Mouse (Mus musculus) macrophage (primary cell): Measurements from ENCODE around the gene Slc35c2. TPM values are rescaled to one million over a fixed set of nuclear protein-coding genes. Genes with fewer than 3 reads are reported as not detected.

Experiments
- H3K27ac ChIP-seq: fragments of 350-480 bp; formaldehyde crosslinking; 2 replicates; pipeline ENCODE4 v1.9.0; 2021
- H3K36me3 ChIP-seq: fragments of 350-480 bp; formaldehyde crosslinking; 2 replicates; pipeline ENCODE4 v1.9.0; 2021; ENCODE audit errors: inconsistent target
- H3K4me3 ChIP-seq: fragments of 350-480 bp; formaldehyde crosslinking; 2 replicates; pipeline ENCODE4 v1.9.0; 2021; ENCODE audit errors: inconsistent target
- H3K79me2 ChIP-seq: fragments of 350-480 bp; formaldehyde crosslinking; 2 replicates; pipeline ENCODE4 v1.9.0; 2021; ENCODE audit errors: inconsistent target
- WGBS: methylation state at CpG from one replicate; pipeline ENCODE4 v1.1.7; 2026; ENCODE audit warnings: inconsistent platforms; ENCODE audit not compliant: missing documents; 5-methylcytosine and 5-hydroxymethylcytosine counted together
- polyA plus RNA-seq: library from polyadenylated mRNA; stranded (reverse); fragments of 250-400 nt; gene quantifications from 3 replicates; pipeline ENCODE4 v1.2.4, GENCODE M21; 2018; ENCODE audit warnings: inconsistent platforms

Gene Slc35c2
- polyA plus RNA-seq, 1 experiment from 2014 or later: 29.3 TPM

DNA sequence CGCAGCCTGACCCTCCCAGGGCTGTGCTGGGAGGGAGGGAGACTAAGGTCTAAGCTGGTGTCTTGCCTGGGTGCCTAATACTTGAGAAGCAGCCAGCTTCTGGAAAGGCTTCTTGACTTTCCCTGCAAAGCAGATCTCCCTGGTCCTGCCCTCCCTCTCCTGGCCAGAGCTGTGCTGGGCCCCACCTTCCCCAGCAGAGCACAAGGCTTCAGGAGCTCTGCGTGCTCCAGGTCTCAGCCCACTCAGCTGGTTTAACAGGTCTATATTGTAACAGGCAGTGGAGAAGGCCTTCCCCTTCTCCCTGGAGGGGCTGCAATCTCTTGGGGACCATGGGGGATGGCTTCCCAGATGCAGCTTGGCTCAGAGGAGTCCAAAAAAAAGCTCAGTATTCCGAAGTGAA lies 13.7 kb upstream of the Slc35c2 start:
- peaks cover 78% of the 10 kb centered on the region for H3K36me3 ChIP-seq
- no peaks in the 10 kb centered on the region for H3K79me2 ChIP-seq
- 94% methylated on average over 3 of the region's 3 CpGs for WGBS
- H3K4me3 ChIP-seq: no peak overlapping the region
- H3K27ac ChIP-seq: no peak overlapping the region

DNA sequence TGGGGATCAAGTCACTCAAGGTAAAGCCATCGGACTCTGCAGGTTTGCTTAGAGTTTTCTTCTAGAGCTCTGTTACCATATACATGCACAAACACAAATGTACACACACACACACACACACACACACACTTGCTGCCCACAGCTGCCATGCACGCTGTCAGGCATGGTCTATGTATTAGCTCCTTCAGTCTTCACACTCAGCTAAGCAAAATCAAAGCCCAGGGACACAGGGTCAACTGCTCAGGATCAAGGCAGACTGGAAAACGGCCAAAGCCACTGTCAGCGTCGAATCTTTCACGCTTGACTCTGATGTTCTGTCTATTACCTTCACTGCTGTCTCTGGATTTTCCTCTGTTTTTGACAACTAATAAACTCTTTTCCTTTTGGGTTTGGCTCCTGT lies 13.2 kb upstream of the Slc35c2 start:
- H3K27ac ChIP-seq: no peak overlapping the region
- H3K36me3 ChIP-seq: peaks cover 78% of the 10 kb centered on the region
- H3K79me2 ChIP-seq: no peaks in the 10 kb centered on the region
- 88% methylated on average over 6 of the region's 6 CpGs for WGBS
- no peak overlapping the region for H3K4me3 ChIP-seq

DNA sequence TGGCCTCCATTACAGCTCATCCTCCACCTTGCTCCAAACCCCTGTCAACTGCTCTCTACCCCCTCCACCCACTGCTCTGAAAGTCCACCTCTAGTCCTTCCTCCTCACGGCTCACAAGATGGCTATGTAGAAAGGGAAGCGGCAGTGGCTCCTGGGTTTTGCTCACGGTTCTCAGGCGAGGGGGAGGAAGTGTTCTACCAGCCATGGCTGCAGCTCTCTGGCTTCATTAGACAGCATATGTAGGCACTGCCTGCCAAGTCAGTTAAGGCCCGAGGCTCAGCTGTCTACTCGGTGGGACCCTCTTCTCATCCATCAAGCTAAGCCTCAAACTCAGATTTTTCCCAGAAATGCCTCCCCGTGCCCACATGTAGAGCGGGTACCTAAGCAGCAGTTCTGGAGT lies 12.8 kb upstream of the Slc35c2 start:
- no peak overlapping the region for H3K27ac ChIP-seq
- no peaks in the 10 kb centered on the region for H3K79me2 ChIP-seq
- WGBS: 47% methylated on average over 7 of the region's 8 CpGs
- H3K36me3 ChIP-seq: peaks cover 78% of the 10 kb centered on the region
- no peak overlapping the region for H3K4me3 ChIP-seq

- peaks cover 76% of the 10 kb centered on the region for H3K36me3 ChIP-seq
Observed at GRCm38 (mm10) chr2:165297429-165297828, 9.8 kb upstream of the Slc35c2 start.

DNA sequence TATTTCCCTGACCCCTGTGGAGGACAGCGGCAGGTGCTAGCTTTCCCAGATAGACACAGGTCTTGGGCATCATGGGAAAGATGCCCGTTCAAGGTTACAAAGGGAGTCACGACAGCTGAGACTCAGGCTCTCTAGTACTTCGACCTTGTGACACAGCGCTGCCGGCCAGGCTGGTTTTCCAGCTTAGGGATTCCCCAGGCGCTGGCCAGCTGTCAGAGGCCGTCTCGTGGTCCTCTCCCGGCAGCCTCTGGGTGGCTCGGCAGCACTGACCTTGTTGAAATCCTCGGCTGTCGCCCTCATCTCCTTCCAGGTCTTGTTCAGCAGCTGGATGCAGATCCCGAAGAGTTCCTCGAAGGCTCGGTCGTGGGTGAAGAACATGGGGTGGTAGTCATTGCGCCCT lies 8.9 kb upstream of the Slc35c2 start:
- Histone ChIP-seq H3K79me2 (no peaks in the 10 kb centered on the region), H3K4me3 (no peak overlapping the region), H3K36me3 (peaks cover 71% of the 10 kb centered on the region), H3K27ac (no peak overlapping the region)
- 93% methylated on average over 15 of the region's 18 CpGs for WGBS

More at GRCm38 (mm10) chr2:165297429-165297828, 9.8 kb upstream of the Slc35c2 start:
- no peak overlapping the region for H3K27ac ChIP-seq
- H3K4me3 ChIP-seq: no peak overlapping the region
- 88% methylated on average over 11 of the region's 11 CpGs for WGBS
- H3K79me2 ChIP-seq: no peaks in the 10 kb centered on the region

DNA sequence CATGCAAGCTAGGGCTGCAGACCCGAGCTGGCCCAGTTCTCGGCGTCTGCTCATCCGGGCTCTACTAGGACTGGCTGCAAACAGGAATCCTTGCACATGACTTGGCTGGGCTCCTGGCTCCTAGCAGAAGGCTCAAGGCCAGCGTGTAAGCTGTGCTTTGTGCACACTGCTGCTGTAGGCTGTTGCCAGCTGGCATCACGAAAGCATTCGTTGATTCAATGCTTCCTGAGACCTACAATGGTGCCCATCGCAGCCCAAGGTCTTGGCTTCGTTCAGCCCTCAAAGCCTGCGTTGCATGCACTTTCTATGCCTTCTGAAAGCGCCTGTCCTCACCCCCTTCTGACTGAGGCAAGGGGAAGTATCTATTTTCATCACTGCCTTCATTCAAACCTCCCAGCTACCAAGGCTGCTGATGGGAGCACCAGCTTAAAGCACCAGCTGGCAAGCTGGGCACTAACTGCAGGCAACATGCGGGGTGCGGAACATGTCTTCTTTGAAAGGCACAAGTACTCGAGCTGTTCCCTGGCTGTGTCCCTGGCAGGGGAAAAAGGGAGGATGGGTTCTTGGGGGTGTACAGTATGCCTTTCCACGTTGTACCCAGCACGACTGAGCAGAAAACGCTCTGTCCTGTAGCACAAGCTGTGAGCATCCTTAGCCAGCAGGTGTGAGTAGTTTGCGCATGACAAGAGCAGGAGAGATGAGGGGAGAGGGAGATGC lies 804 bp upstream of the Slc35c2 start:
- H3K79me2 ChIP-seq: peaks cover 24% of the 10 kb centered on the region
- H3K27ac ChIP-seq: peak overlapping the region; percentile 15; the same call in 1 of the 2 replicates
- peaks cover 31% of the 10 kb centered on the region for H3K36me3 ChIP-seq
- 50% methylated on average over 18 of the region's 18 CpGs for WGBS
- H3K4me3 ChIP-seq: no peak overlapping the region

GRCm38 (mm10) chr2:165286361-165287201 lies 1.1 kb downstream of the Slc35c2 start:
- peak overlapping the region; percentile 70 for H3K4me3 ChIP-seq
- H3K36me3 ChIP-seq: peaks cover 38% of the 10 kb centered on the region
- peak overlapping the region; percentile 75 for H3K27ac ChIP-seq
- WGBS: 2% methylated on average over 18 of the region's 18 CpGs
- H3K79me2 ChIP-seq: peaks cover 33% of the 10 kb centered on the region

GRCm38 (mm10) chr2:165285621-165286020 lies 2.0 kb downstream of the Slc35c2 start:
- WGBS: 3% methylated on average over 8 of the region's 8 CpGs
- Histone ChIP-seq H3K36me3 (peaks cover 38% of the 10 kb centered on the region), H3K27ac (peak overlapping the region; percentile 75)

DNA sequence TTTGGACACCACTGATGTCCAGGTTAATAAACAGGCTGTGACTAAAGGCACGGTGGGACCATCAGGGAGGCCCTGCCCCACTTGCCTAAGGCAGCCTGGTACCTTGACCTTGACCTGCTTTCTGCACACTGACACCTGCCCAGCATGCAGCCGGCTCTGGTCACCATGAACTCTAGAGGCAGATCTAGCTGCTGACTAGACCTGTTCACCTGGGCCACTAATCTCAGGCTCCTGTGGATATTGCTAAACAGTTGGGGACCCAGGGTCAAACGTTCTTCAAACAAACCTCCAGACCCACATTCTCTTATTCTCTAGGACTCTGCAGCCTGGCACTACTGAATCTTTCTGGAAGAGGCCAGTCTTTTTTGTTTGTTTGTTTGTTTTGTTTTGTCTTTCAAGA lies 2.6 kb downstream of the Slc35c2 start:
- 70% methylated on average over 3 of the region's 3 CpGs for WGBS
- H3K36me3 ChIP-seq: peaks cover 38% of the 10 kb centered on the region

More at GRCm38 (mm10) chr2:165285621-165286020, 2.0 kb downstream of the Slc35c2 start:
- Histone ChIP-seq H3K79me2 (peaks cover 33% of the 10 kb centered on the region), H3K4me3 (peak overlapping the region; percentile 70)

GRCm38 (mm10) chr2:165284377-165284776 lies 3.3 kb downstream of the Slc35c2 start:
- Histone ChIP-seq H3K36me3 (peaks cover 40% of the 10 kb centered on the region), H3K4me3 (no peak overlapping the region), H3K79me2 (peaks cover 33% of the 10 kb centered on the region), H3K27ac (no peak overlapping the region)
- WGBS: 76% methylated on average over 7 of the region's 7 CpGs

More for the DNA sequence above, 2.6 kb downstream of the Slc35c2 start:
- Histone ChIP-seq H3K27ac (peak overlapping the region; percentile 75), H3K79me2 (peaks cover 33% of the 10 kb centered on the region), H3K4me3 (peak overlapping the region; percentile 70; the same call in 1 of the 2 replicates)

- 93% methylated on average over 3 of the region's 3 CpGs for WGBS
- H3K27ac ChIP-seq: no peak overlapping the region
- peaks cover 47% of the 10 kb centered on the region for H3K36me3 ChIP-seq
- peaks cover 33% of the 10 kb centered on the region for H3K79me2 ChIP-seq
- no peak overlapping the region for H3K4me3 ChIP-seq
Observed at GRCm38 (mm10) chr2:165283644-165284043, 4.0 kb downstream of the Slc35c2 start.

GRCm38 (mm10) chr2:165281779-165282311 lies 5.8 kb downstream of the Slc35c2 start:
- H3K27ac ChIP-seq: no peak overlapping the region
- peaks cover 63% of the 10 kb centered on the region for H3K36me3 ChIP-seq
- H3K79me2 ChIP-seq: peaks cover 33% of the 10 kb centered on the region
- no peak overlapping the region for H3K4me3 ChIP-seq
- 95% methylated on average over 4 of the region's 6 CpGs for WGBS

DNA sequence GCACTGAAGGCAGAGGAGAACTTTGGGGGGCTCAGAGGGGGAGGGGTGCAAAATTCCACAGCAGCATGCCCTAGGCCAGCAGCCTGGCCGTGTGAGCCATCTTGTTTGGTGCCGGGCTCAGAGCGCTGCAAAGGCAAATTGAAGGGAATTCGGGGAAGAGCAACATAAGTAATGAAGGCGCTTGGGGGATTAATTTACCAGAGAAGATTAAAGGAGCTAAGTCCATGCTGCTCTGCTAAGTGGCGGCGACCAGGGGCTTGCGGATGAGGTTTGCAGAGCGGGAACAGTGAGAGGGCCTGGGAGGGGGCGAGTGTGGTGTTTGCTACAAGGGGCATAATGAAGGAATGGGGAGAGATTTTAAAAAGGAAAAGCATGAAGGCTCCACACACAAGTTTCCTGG lies 8.3 kb downstream of the Slc35c2 start:
- Histone ChIP-seq H3K27ac (no peak overlapping the region), H3K79me2 (peaks cover 18% of the 10 kb centered on the region), H3K4me3 (no peak overlapping the region), H3K36me3 (peaks cover 69% of the 10 kb centered on the region)
- 97% methylated on average over 10 of the region's 10 CpGs for WGBS

DNA sequence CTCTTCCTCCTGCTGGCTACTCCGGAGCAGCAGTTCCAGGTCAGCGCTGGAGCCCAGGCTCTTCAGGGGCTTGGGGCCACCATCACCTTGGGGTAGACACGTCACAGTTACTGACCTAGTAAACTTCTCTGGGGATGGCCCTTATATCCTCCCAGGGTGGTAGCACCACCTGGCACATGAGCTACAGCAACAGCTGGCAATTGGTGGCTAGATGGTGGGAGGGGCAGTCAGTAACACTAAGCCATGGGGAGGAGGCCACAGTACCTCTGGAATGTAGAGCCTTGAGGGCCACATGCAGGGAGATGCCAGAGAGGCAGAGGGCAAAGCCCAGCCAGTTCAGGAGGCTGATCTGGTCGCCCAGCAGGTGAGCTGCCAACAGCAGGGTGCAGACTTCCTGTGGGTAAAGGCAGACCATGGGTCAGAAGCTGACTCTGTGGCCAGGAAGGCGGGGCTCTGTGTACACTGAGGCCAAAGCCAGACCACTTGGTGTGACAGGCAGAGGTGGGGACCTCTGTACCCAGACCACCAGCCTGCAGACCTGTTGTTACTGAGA lies 10.4 kb downstream of the Slc35c2 start:
- no peak overlapping the region for H3K4me3 ChIP-seq
- 90% methylated on average over 5 of the region's 5 CpGs for WGBS
- no peak overlapping the region for H3K27ac ChIP-seq
- H3K36me3 ChIP-seq: peaks cover 55% of the 10 kb centered on the region
- no peaks in the 10 kb centered on the region for H3K79me2 ChIP-seq
